Mouse (Mus musculus) kidney, adult 9 months (tissue): ENCODE measurements around the gene Fkbp10.

Experiments used
- DNase-seq: peaks from one replicate; pipeline ENCODE4 v3.0.0; 2022

The Fkbp10 gene

DNA sequence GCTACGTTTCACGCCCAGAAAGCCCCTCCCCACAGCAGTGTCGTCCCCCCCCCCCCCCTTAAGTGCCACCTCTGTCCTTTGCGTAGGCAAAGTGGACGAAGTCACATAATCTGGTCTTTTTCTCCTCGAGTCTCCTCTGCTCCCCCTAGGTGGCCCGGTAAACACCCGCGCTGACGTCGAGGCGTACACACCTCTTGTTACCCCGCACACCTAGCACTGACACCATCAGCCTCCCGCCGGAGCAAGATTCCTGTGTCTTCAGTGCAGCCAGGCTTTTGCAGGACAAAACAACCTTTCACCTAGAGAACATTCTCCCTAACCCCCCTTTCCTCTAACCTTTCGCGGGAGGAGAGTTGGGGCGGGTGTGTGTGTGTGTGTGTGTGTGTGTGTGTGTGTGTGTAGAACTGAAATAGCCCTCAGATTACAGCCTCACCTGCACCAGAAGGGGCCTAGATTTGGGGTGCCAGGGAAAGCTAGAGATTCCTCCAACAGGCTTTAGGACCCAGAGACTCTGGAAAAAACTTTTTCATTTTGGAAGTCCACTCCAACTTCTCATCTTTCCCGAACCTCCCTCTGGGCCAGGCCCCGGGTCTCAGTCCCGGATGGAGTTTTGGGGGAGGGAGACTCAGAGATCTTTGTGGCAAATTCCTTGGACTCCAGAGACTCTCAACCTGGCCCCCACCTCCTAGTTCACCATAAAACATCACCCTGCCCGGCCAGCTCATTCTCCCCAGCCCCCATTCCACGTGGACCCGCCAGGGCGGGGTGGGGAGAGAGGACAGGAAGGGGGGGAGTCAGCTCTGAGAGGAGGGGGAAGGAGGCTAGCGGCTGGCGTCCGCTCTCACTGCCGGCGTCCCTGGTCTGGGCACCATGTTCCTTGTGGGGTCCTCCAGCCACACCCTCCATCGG is at the start of gene Fkbp10:
TSS of gene Fkbp10 (plus strand) at position 784 of the 909 bp plus-strand sequence.
- DNase-seq = peak; percentile 32

DNA sequence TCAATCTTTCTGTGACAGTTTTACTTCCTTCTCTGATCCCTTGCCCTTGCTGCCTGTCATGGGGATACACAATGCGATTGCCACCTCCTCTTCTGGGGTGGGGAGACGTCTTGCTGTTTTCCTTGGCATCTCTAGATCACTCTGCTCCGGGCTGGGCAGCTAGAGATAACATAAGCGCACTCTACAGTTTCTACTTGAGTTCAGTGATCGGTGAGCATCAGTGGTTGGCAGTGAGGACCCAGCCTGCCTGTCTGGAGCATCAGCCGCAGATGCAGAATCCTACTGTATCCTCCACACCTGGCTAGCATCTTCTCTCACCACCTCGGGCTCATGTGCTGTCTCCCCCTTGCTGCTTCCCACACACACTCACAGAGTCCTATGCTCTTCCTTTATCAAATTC is 46.4 kb upstream of the Fkbp10 start:
- DNase-seq = no peak

DNA sequence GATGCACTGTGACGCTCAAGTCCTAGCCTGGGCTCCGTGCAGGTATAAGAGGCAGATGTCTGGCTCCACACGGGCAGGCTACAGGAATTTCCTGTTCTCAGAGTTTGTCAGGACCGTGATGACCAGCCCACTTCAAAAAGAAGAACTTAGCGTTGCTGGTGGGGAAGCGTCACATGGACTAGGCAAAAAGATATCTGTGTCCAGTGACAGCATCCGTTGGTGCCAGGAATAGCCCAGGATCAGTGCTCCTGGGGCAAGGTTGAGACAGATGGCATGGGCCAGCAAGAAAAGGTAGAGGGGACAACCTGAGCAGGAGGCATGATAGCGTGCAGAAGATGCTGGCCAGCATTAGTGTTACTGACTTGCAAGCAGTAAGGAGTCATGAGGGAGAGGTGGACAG is 45.7 kb upstream of the Fkbp10 start:
- DNase-seq = no peak

DNA sequence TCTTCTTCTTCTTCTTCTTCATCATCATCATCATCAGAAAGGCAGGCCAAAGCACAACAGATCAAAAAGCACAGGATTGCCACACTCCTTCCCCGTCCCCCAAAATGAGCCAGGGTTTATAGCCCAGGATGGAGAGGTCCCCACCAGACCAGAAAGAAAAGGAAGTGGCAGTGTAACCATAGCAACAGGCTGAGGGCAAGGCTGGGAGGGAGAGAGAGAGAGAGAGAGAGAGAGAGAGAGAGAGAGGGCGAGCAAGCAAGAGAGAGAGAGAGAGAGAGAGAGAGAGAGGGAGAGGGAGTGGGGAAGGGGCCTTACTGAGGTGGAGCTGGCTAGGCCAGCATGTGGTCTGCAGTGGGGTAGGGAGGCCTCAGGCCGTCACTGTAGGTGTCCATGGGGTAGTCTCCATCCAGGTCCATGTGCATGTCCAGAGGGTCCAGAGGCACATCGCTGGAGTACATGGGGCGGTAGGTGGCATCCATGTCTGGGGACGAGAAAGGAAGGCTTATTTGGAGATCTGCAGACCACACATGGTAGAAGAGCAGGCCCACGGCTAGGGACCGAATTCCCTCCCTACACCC is 43.4 kb upstream of the Fkbp10 start:
- DNase-seq = no peak

DNA sequence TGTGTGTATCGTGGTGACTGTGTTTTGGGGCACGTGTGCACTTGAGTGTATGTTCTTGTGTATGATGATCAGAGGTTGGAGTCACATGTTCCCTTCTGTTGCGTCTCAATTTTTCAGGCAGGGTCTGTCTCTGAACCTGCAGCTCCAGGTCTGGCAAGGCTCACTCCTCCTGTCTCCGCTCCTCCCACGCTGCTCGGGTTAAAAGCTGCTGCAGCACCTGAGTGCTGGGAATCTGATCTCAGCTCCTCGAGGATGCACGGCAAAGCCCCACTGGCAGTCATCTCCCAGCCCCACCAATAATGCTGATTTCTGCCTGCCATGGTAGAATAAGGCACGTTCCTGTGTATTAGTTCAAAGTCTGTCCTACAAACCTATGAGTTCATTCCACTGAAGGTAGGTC is 40.4 kb upstream of the Fkbp10 start:
- DNase-seq = no peak

DNA sequence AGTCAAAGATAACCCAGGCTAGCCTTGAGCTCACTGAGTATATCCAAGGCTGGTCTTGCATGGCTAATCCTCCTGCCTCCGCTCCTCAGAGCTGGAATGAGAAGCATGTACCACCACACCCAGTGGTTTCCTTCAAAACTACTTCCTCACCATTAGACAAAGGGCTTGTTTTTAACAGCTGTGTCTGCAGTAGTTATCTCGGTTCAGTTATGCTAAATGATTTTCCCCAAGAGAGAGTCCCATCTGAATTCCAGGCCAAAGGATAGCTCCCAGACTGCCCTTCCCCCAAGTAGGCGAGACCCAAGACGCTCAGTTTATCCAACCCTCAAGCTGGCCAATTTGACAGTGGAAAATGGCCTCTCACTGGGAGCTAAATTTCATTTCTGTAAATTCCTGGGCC is 39.5 kb upstream of the Fkbp10 start:
- DNase-seq = no peak

DNA sequence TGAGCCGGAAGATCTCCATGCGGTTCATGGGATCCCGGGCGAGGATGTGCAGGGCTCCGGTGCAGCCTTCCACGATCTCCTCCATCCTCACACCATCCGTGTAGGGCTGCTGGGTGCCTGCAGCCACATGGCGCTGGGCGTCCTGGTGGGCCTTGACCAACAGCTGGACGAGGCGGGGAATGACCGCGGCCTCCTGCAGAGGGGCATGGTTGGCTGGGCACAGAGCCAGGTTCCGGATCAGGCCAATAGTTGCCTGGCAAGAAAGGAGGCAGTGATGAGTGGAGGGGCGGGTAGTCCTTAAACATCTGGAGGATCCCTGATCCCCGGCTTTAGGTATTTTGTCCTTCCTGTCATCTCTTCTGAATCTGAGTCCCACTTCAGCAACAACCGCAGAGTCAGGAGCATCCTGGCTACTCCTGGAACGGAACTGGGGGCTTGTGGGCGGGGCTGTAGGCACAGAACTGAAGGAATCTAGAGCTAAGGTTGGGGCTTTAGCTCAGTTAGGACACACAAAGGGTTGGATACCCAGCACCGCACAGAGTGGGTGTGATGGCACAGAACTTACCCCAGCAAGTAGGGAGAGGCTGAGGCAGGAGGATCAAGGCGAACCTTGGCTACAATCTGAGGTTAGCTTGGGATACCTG is 38.6 kb upstream of the Fkbp10 start:
- no peak for DNase-seq

DNA sequence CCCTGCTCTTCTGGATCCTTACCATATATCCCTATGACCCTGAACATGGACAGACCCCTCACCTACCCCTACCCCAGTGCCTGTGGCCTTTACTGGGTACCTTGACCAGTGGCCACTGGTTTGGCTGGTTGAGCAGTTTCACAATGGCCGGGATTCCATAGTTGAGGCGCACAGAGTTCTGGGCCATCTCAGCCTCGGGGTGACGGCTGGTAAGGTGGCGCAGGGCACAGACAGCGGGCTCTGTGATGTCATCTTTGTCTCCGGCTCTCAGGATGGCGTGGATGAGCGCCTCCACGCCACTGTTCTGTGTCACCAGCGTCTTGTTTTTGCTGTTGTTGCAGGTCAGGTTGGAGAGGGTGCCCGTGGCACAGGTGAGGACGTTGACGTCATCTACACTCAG is 37.5 kb upstream of the Fkbp10 start:
- DNase-seq = no peak

DNA sequence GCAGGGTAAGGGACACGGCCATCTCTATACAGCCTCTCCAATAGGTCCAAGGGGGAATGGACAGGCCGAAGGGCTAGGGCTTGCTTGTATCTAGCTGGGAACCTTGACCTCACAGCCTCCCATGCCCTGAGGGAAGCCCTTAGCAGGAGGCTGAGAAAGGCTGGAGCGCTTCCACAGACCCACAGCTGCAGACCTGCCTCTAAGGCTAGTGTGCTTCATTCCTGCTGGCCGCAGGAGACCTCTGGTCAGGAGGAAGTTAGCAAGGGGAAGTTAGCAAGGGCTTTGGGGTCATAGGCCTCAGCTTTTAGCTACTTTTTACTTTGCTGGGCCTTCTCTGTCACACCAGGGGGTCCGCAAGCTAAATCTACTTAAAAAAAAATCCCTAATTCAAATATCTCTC is 37.1 kb upstream of the Fkbp10 start:
- DNase-seq = no peak

DNA sequence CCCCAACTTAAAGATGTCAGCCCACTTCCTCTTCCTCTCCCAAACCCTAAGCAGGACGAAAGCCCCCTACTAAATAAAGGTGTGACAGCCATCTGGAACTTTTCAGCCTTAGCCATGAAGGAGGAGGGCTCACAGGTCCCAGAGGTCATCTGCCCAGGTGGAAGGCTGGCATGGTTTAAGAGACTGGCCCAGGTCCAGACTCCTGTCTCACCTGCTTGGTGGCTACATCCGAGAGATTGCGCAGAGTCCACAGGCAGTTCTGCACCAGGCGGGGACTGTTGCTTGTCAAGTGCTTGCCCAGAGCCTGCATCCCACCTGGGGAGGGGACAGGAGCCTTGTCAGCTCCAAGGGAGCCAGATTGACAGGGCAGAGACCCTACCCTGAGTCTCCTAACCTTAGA is 36.2 kb upstream of the Fkbp10 start:
- DNase-seq = no peak

DNA sequence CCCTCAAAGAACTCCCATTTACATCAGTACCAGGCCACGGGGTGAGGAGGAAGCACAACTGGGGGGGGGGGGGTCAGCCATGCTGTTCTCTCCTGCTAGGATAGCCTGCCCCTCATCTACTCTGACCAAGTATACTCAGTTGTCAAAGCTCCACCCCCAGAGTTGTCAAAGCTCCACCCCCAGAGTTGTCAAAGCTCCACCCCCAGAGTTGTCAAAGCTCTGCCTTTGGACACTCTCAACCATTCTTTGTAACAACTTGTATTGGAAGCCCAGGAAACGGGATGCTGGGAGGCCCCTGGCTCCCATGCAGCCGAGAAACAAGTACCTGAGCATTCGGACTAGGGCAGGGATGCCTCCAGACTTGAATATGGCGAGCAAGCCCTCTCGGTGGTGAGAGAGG is 32.8 kb upstream of the Fkbp10 start:
- no peak for DNase-seq

DNA sequence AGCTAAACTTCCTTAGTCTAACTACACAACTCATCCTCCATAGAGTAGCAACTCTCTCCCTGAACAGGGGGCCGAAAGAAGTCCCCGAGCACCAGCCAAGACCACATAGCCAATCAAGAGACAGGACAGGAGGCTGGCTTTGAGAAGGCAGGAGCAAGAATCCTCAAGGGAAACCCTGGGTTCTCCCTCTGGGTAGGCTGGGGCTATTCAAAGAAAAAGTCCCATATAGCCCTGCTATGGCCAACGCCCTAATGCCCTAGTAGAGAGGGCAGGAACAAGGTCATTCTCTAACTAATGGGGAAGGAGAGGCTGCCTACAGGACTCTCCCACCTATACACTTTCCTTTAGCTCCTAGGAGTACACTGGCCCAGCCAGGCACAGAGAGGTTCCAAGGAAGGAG is 30.5 kb upstream of the Fkbp10 start:
- DNase-seq = no peak

DNA sequence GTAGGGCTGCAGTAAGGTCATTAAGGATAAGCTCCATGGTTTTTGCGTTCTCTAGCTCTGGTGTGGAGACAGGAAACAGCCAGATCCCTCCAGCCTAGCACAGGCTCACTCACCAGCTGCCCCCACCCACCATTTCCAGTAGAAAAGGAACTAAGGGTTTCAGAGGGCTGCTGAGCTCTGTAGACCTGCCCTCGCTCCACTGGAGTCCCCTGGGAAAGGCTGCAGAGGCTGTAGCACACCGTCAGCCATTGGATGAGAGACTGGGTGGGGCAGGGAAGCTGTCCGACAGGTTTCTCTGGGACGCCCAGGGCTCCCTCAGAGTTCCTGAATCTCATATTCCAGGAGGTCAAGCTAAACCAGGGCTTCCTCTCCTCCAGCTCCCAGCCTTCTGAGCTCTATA is 28.9 kb upstream of the Fkbp10 start:
- peak; percentile 69 for DNase-seq

DNA sequence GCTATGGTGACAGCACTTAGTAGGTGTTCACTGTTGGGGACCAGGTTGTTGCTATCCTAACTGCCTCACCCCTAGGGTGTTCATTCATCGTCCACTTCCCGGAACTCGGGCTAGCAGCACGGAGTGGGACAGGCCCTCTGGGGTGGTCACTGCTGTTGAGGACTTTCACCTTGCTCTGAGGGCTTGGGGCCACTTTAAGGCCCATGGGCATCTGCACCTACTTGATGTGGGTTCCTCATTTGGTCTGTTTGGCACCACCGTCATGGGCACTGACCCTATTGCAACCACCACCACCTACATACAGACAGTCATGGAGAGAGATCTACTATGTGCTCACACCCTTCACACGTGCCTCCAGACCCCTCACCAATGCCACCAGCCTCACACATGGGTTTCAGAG is 28.4 kb upstream of the Fkbp10 start:
- DNase-seq = no peak

DNA sequence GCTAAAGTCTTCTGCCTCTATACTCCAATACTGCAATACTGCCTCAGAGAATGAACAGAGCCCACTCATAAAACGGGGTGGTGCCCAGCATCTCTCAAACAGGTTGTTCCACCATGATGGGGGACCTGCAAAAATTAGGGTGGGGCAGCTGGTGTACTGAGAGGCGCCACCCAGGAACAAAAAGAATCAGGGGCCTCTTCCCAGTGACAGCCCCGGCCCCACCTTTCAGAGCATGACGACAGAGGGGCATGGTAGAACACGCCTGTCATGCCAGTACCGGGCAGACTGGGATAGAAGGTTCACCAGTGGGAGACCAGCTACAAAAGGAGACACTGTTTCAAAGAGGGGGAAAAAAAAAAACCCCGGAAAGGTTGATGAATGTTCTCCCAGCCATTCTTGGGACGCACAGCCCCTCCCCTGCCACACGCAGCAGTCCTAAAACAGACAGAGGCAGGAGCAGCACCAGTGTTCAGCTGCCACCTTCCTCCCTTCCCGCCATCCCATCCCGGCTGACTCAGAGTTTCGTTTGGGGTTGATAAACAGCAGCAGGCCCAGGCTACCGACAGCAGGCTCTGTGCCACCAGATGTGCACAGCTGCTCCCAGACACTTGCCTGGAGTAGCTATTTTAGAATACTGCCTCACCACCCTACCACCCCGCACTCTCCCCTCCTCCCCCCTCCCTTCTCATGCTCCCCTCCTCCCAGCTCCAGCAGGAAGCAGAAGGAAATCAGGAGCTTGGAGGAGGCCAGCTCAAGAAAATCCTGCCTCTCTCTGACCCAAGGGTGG is 27.7 kb upstream of the Fkbp10 start:
- DNase-seq = peak; percentile 71

DNA sequence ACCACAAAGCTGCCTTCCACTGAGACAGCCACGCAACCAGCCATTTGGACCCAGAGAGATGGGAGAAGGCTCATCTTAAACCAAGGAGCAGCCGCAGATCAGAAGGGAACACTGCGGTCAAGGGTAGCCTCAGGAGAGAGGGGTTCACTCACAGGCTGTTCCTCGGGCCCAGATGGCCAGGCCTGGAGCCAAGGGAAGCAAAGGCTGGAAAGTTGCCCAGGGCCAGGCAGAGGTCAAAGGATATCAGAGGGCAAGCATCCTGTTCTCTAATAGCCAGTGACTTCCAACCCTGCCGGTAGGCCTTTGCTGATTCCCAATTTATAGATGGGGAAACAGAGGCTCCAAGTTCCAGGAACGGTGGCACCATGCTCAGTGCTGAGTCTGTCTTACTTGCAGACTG is 26.9 kb upstream of the Fkbp10 start:
- peak; percentile 90 for DNase-seq

DNA sequence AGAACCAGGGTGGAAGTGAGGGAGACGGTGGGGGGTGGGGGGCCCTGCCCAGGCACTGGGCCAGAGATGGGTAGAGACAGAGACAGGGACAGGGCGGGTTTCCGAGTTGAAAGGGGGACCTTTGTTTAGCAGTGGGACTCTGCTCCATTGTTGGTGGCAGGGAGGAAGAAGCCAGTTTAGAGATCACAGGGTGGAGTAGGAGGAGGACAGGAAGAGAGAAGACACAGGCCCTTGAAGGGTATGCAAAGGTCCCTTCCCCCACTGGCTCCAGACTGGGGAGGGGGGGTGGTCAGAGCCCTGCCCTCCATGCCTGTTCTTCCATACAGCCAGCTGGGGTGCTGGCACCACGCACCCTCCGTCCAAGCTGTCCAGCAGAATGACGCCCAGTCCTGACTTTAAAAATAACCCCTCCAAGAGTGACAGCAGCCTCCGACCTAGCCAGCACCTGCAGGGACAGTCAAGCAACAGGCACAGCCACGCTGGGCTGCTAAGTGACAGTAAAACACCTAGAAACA is 25.5 kb upstream of the Fkbp10 start:
- DNase-seq = peak; percentile 70

DNA sequence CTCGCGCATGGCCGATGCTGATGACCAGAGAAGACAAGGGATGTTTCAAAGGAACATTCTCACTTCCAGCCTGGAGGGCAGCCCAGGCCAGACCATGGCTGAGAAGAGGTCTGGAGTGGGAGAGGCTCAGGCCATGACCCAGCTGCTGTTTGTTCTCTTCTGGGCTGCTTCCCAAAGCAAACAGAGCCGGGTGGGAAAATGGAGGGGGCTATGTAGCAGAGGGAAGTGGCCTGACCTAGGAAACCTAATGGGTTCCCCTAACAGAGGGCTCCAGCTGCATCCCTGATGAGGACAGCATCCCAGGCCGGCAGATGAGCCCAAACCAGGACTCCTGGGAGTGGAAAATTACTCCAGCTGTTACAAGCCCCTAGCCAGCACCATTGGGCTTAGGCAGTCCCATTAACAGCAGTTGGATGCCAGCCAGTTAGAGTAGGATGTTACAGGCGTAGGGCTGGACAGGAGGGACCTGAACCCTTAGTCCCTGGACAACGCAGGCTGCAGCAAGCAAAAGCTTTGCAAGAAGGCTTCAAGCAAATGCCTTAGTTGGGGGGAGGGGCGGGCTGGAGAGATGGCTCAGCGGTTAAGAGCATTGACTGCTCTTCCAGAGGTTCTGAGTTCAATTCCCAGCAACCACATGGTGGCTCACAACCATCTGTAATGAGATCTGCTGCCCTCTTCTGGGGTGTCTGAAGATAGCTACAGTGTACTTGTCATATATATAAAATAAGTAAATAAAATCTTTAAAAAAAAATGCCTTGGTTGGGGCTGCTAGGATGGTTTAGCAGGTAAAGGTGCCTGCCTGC is 24.2 kb upstream of the Fkbp10 start:
- DNase-seq = peak; percentile 83

DNA sequence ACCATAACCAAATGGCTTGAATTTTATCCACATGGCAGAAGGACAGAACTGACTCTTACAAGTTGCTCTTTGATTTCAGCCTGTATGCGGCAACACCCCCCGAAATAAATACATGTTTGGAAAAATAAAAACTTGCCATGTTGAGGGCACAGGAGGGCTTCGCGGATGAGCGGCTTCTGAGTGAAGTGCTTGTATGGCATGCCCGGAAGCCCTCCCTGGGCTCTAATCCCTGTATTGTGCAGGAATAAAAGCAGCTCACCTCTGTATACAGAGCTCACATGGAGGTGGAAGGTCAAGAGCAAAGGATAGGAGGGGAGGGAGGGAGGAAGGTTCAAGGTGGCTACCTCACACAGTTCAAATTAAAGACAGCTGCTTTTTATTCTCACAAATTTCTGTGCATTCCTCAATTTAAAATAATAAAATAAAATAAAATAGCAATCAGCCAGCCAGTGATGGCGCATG is 23.6 kb upstream of the Fkbp10 start:
- no peak for DNase-seq

DNA sequence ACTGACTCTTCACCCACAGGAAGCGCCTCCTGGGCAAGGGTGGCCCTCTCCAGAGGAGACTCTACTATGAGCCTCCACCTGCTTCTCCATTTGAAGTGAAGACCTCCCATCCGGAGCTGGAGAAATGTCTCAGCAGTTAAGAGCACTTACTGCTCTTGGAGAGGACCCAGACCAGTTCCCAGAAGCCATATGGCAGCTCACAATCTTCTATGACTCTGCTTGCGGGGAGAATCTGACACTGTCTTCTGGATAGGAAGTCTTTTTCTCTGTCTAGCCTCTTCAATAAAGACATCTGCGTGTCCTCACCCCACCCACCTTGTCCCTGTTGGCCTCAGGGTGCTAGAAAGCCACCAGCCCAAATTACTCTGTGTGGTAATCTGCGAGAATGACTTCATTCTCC is 22.5 kb upstream of the Fkbp10 start:
- no peak for DNase-seq

DNA sequence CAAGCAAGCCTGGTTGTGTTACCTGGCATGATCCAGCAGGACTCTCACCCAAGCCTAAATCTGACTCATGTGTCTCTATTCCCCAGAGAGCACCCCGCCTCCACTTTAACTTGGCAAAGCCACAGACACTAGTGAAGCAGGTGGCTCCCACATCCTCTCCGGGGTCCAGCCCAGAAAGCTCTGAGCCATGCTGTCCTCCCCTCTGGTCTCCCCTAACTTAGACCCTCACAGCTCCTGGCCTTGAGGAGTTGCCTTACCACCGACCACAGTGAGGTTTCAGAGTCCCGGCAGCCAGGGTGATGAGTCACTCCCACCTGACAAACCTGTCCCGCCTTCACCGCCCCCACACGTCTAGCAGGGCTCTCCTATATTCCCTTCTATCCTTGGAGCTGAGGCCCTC is 21.8 kb upstream of the Fkbp10 start:
- no peak for DNase-seq
